Mouse (Mus musculus) stomach, embryonic 16.5 days (tissue): Measurements from ENCODE around the gene Dnm3. TPM values are rescaled to one million over a fixed set of nuclear protein-coding genes. Genes with fewer than 3 reads are reported as not detected.

Experiments used
- ATAC-seq: fragments of 200-750 bp; cut with Nextera tagmentation; 2 replicates; pipeline ENCODE4 v1.8.0; 2017; ENCODE audit warnings: moderate number of reproducible peaks, moderate TSS enrichment; ENCODE audit not compliant: insufficient read depth, low FRiP score
- H3K27ac ChIP-seq: fragments of 300-500 bp; sonication (generic); 2 replicates; pipeline ENCODE4 v1.5.1; 2014; ENCODE audit warnings: low read length
- H3K27me3 ChIP-seq: fragments of 300-500 bp; sonication (generic); 2 replicates; pipeline ENCODE4 v1.6.1; 2014; ENCODE audit warnings: low read length, control low read depth, mixed read lengths; ENCODE audit not compliant: control insufficient read depth, insufficient read depth
- H3K36me3 ChIP-seq: fragments of 300-500 bp; sonication (generic); 2 replicates; pipeline ENCODE4 v1.6.1; 2014; ENCODE audit warnings: low read length; ENCODE audit not compliant: control insufficient read depth, insufficient read depth
- H3K4me1 ChIP-seq: fragments of 300-500 bp; sonication (generic); 2 replicates; pipeline ENCODE4 v1.6.1; 2014; ENCODE audit warnings: low read length, control low read depth, mixed read lengths; ENCODE audit not compliant: control insufficient read depth, insufficient read depth
- H3K4me2 ChIP-seq: fragments of 300-500 bp; sonication (generic); 2 replicates; pipeline ENCODE4 v1.6.1; 2014; ENCODE audit warnings: low read depth, low read length, mixed read lengths
- H3K4me3 ChIP-seq: fragments of 300-500 bp; sonication (generic); replicated peaks from 2 replicates; pipeline ENCODE4 v1.5.1; 2014; ENCODE audit warnings: mild to moderate bottlenecking, low read length
- H3K9ac ChIP-seq: fragments of 300-500 bp; sonication (generic); 2 replicates; pipeline ENCODE4 v1.6.1; 2014; ENCODE audit warnings: low read length
- H3K9me3 ChIP-seq: fragments of 300-500 bp; sonication (generic); replicated peaks from 2 replicates; pipeline ENCODE4 v1.6.1; 2016; ENCODE audit warnings: low read length, control low read depth; ENCODE audit not compliant: control insufficient read depth
- whole genome bisulfite sequencing: fragments of 180-500 bp; shearing (Covaris S2); extraction: QIAGEN DNeasy Blood & Tissue Kit; methylation state at CpG from one replicate; pipeline ENCODE4 v1.1.7; 2014; 5-methylcytosine and 5-hydroxymethylcytosine counted together
- polyA plus RNA-seq: library from polyadenylated mRNA; unstranded; fragments of >200 nt; fragmentation: Nextera tagmentation; extraction: Ambion mirVana; gene quantifications from 2 replicates; pipeline ENCODE4 v1.2.1, GENCODE M21; 2015

Dnm3 gene
- polyA plus RNA-seq, 1 experiment from 2014 or later, result 6.4 TPM

DNA sequence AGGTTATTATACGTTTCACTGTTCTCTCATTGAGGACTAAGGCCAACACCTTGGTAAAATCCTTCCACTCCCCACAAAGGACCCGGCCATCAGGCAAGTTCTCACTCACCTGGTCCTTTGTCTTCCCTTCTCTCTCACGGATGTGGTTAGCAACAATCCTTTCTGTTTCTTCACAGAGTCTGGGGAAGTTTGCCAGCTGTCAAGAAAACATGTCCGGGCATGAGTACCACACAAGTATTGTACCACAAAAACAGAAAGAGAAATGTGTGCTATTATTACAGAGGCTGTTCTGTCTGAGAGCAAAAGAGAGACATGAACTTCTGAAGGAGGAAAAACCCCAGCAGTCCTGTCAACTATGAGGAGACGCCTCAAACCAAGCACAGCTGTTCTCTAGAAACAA lies 182.4 kb downstream of the Dnm3 start:
- Histone ChIP-seq H3K4me3 (no peak overlapping the region), H3K4me2 (no peak overlapping the region), H3K36me3 (no peaks in the 10 kb centered on the region), H3K9me3 (no peaks in the 10 kb centered on the region), H3K27me3 (no peaks in the 10 kb centered on the region), H3K4me1 (peaks cover 9% of the 10 kb centered on the region; the same call in 1 of the 2 replicates), H3K27ac (peak overlapping the region; percentile 68), H3K9ac (no peak overlapping the region)
- 48% methylated on average over 5 of the region's 5 CpGs for WGBS
- peak; percentile 25; the same call in 1 of the 2 replicates for ATAC-seq

DNA sequence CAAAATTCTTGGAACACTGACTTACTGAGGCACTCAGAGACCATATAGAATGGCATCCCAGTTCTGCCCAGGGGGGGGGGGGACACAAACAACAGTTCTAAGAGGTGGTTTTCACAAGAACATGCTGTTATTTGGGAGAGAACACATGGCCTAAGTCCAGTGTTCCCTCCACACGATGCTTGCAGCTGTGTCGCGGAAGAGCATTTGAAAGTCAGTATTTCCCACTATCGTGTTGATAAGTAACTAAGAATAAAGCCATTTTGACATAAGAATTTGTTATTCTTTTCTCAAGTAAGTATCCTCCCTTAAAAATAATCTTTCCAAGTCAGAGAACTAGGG lies 183.3 kb downstream of the Dnm3 start:
- Histone ChIP-seq H3K4me1 (peaks cover 9% of the 10 kb centered on the region; the same call in 1 of the 2 replicates), H3K4me2 (no peak overlapping the region), H3K9ac (no peak overlapping the region), H3K9me3 (no peaks in the 10 kb centered on the region), H3K27me3 (no peaks in the 10 kb centered on the region), H3K36me3 (no peaks in the 10 kb centered on the region), H3K27ac (peak overlapping the region; percentile 41; the same call in 1 of the 2 replicates), H3K4me3 (no peak overlapping the region)
- WGBS, result 61% methylated on average over 4 of the region's 4 CpGs
- ATAC-seq, result no peak

- WGBS, result 59% methylated on average over 4 of the region's 4 CpGs
- no peak for ATAC-seq
- peak overlapping the region; percentile 41; the same call in 1 of the 2 replicates for H3K27ac ChIP-seq
These were observed 183.9 kb downstream of the Dnm3 start for GRCm38 (mm10) chr1:162293732-162294571.

DNA sequence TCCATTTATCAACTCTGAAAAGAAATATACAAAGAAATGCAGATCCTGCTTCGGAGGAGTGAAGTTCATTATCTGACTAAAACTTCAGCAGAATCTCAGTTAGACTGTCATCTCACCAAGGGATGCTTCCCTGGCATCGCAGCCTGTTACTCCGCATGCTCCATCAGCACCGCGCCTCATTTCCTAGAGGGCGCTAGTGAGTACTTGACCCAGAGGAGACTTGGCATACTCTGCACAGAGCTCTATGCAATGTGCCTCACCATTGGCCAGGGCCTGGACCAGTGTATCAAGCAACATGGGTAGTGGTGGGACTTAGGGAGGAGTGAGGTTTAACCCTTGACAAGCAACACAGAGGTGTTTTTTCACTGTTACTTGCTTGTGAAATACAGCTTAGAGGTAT lies 190.9 kb downstream of the Dnm3 start:
- WGBS, result 55% methylated on average over 6 of the region's 6 CpGs
- no peak for ATAC-seq
- no peak overlapping the region for H3K9ac ChIP-seq
- H3K4me3 ChIP-seq, result no peak overlapping the region
- H3K27me3 ChIP-seq, result no peaks in the 10 kb centered on the region
- H3K4me2 ChIP-seq, result no peak overlapping the region
- no peak overlapping the region for H3K27ac ChIP-seq
- no peaks in the 10 kb centered on the region for H3K9me3 ChIP-seq
- H3K36me3 ChIP-seq, result no peaks in the 10 kb centered on the region
- no peaks in the 10 kb centered on the region for H3K4me1 ChIP-seq

More at GRCm38 (mm10) chr1:162293732-162294571, 183.9 kb downstream of the Dnm3 start:
- no peak overlapping the region for H3K4me3 ChIP-seq
- no peak overlapping the region for H3K4me2 ChIP-seq
- no peaks in the 10 kb centered on the region for H3K36me3 ChIP-seq
- H3K9me3 ChIP-seq, result no peaks in the 10 kb centered on the region
- no peaks in the 10 kb centered on the region for H3K27me3 ChIP-seq
- H3K4me1 ChIP-seq, result peaks cover 9% of the 10 kb centered on the region; the same call in 1 of the 2 replicates
- H3K9ac ChIP-seq, result no peak overlapping the region

- ATAC-seq, result no peak
- Histone ChIP-seq H3K9ac (no peak overlapping the region), H3K4me2 (no peak overlapping the region), H3K4me1 (no peaks in the 10 kb centered on the region), H3K4me3 (no peak overlapping the region), H3K27ac (no peak overlapping the region), H3K9me3 (no peaks in the 10 kb centered on the region), H3K36me3 (no peaks in the 10 kb centered on the region), H3K27me3 (no peaks in the 10 kb centered on the region)
- WGBS, result 30% methylated on average over 7 of the region's 7 CpGs
These were observed 195.9 kb downstream of the Dnm3 start for GRCm38 (mm10) chr1:162281981-162282381.

DNA sequence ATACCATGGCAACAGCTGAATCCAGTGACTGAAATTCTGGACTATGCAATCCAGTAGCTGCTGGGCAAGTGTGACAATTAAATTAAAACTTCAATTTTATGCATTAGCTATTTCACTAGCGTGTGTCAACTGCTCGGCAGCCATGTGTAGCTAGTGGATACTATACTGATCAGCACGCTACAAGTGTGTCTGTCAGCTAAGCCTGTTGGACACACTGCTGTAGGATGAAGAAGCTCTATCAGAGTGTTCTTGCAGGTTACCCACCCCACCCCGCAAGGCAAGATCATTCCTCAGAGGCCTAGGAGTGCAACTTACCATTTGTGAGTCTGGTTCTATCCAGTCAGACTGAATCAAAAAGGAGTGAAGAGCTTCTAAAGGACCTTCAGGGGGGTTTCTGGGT lies 197.8 kb downstream of the Dnm3 start:
- Histone ChIP-seq H3K4me3 (no peak overlapping the region), H3K4me2 (no peak overlapping the region), H3K36me3 (no peaks in the 10 kb centered on the region), H3K27me3 (no peaks in the 10 kb centered on the region), H3K4me1 (no peaks in the 10 kb centered on the region), H3K9ac (no peak overlapping the region), H3K9me3 (no peaks in the 10 kb centered on the region), H3K27ac (no peak overlapping the region)
- ATAC-seq, result no peak
- over 99% methylated on average over 4 of the region's 4 CpGs for WGBS

GRCm38 (mm10) chr1:162276011-162276410 lies 201.8 kb downstream of the Dnm3 start:
- Histone ChIP-seq H3K9me3 (no peaks in the 10 kb centered on the region), H3K27me3 (no peaks in the 10 kb centered on the region), H3K9ac (no peak overlapping the region), H3K27ac (no peak overlapping the region), H3K4me1 (no peaks in the 10 kb centered on the region), H3K4me3 (no peak overlapping the region), H3K36me3 (no peaks in the 10 kb centered on the region), H3K4me2 (no peak overlapping the region)
- no peak for ATAC-seq
- 84% methylated on average over 1 of the region's 1 CpGs for WGBS

GRCm38 (mm10) chr1:162274674-162275248 lies 203.1 kb downstream of the Dnm3 start:
- 92% methylated on average over 11 of the region's 11 CpGs for WGBS
- H3K9me3 ChIP-seq, result no peaks in the 10 kb centered on the region
- no peaks in the 10 kb centered on the region for H3K36me3 ChIP-seq
- no peak overlapping the region for H3K9ac ChIP-seq
- H3K4me3 ChIP-seq, result no peak overlapping the region
- no peak overlapping the region for H3K27ac ChIP-seq
- no peaks in the 10 kb centered on the region for H3K4me1 ChIP-seq
- no peak for ATAC-seq
- H3K4me2 ChIP-seq, result no peak overlapping the region
- no peaks in the 10 kb centered on the region for H3K27me3 ChIP-seq

- 58% methylated on average over 6 of the region's 6 CpGs for WGBS
- Histone ChIP-seq H3K4me3 (no peak overlapping the region), H3K27me3 (no peaks in the 10 kb centered on the region), H3K36me3 (no peaks in the 10 kb centered on the region), H3K27ac (no peak overlapping the region), H3K9me3 (no peaks in the 10 kb centered on the region), H3K4me1 (0 out of 2 replicates have a peak, but pooled peaks cover 6% of the 10 kb centered on the region), H3K4me2 (no peak overlapping the region), H3K9ac (no peak overlapping the region)
- ATAC-seq, result no peak
These were observed 220.8 kb downstream of the Dnm3 start for GRCm38 (mm10) chr1:162256912-162257607.
